Mouse (Mus musculus) liver, embryonic 13.5 days (tissue): Measurements from ENCODE around the gene Mgrn1. TPM values are rescaled to one million over a fixed set of nuclear protein-coding genes. Genes with fewer than 3 reads are reported as not detected.

ENCODE experiments used
- ATAC-seq: fragments of 200-750 bp; cut with Nextera tagmentation; 2 replicates; pipeline ENCODE4 v1.8.0; 2017; ENCODE audit warnings: low read depth, mild to moderate bottlenecking, moderate number of reproducible peaks, moderate library complexity
- DNase-seq: peaks from one replicate; pipeline ENCODE4 v3.0.0; 2022
- H3K27ac ChIP-seq: fragments of 300-500 bp; sonication (generic); 2 replicates; pipeline ENCODE4 v1.5.1; 2015; ENCODE audit warnings: moderate library complexity, mild to moderate bottlenecking, inconsistent platforms
- H3K27me3 ChIP-seq: fragments of 300-500 bp; sonication (generic); 2 replicates; pipeline ENCODE4 v1.6.1; 2015; ENCODE audit warnings: mild to moderate bottlenecking, inconsistent platforms
- H3K36me3 ChIP-seq: fragments of 300-500 bp; sonication (generic); 2 replicates; pipeline ENCODE4 v1.6.1; 2015; ENCODE audit warnings: mild to moderate bottlenecking, inconsistent platforms
- H3K4me1 ChIP-seq: fragments of 300-500 bp; sonication (generic); replicated peaks from 2 replicates; pipeline ENCODE4 v1.6.1; 2015; ENCODE audit warnings: inconsistent platforms
- H3K4me2 ChIP-seq: fragments of 300-500 bp; sonication (generic); 2 replicates; pipeline ENCODE4 v1.6.1; 2015; ENCODE audit warnings: inconsistent platforms, mild to moderate bottlenecking, moderate library complexity
- H3K4me3 ChIP-seq: fragments of 300-500 bp; sonication (generic); replicated peaks from 2 replicates; pipeline ENCODE4 v1.5.1; 2015; ENCODE audit warnings: mild to moderate bottlenecking, inconsistent platforms
- H3K9ac ChIP-seq: fragments of 300-500 bp; sonication (generic); 2 replicates; pipeline ENCODE4 v1.6.1; 2015; ENCODE audit warnings: mild to moderate bottlenecking, inconsistent platforms
- H3K9me3 ChIP-seq: fragments of 300-500 bp; sonication (generic); replicated peaks from 2 replicates; pipeline ENCODE4 v1.6.1; 2016; ENCODE audit warnings: inconsistent platforms
- WGBS: fragments of 180-500 bp; shearing (Covaris S2); methylation state at CpG from one replicate; pipeline ENCODE4 v1.1.7; 2015; ENCODE audit not compliant: insufficient replicate concordance; 5-methylcytosine and 5-hydroxymethylcytosine counted together
- polyA plus RNA-seq: library from polyadenylated mRNA; unstranded; fragments of >200 nt; fragmentation: Nextera tagmentation; extraction: Ambion mirVana; gene quantifications from 2 replicates; pipeline ENCODE4 v1.2.1, GENCODE M21; 2015

Gene Mgrn1
- polyA plus RNA-seq, 1 experiment from 2014 or later = 22.6 TPM

- H3K9ac ChIP-seq = peak overlapping the region; percentile 91
- H3K4me1 ChIP-seq = peaks cover 67% of the 10 kb centered on the region
- peaks cover 18% of the 10 kb centered on the region; the same call in 1 of the 2 replicates for H3K36me3 ChIP-seq
- H3K4me2 ChIP-seq = peak overlapping the region; percentile 96
- H3K27ac ChIP-seq = peak overlapping the region; percentile 98
- no peaks in the 10 kb centered on the region for H3K9me3 ChIP-seq
- DNase-seq = peak; percentile 43
- under 1% methylated on average over 52 of the region's 54 CpGs for WGBS
- peak; percentile 35 for ATAC-seq
- H3K4me3 ChIP-seq = peak overlapping the region; percentile 88
- H3K27me3 ChIP-seq = no peaks in the 10 kb centered on the region
These were observed 6.8 kb upstream of the Mgrn1 start for GRCm38 (mm10) chr16:4879101-4879707.

GRCm38 (mm10) chr16:4879708-4880124, 6.3 kb upstream of the Mgrn1 start:
- peak overlapping the region; percentile 96 for H3K4me2 ChIP-seq
- peaks cover 63% of the 10 kb centered on the region for H3K4me1 ChIP-seq
- peak; percentile 73 for ATAC-seq
- peaks cover 15% of the 10 kb centered on the region; the same call in 1 of the 2 replicates for H3K36me3 ChIP-seq
- H3K9me3 ChIP-seq = no peaks in the 10 kb centered on the region
- H3K27ac ChIP-seq = peak overlapping the region; percentile 98
- no peaks in the 10 kb centered on the region for H3K27me3 ChIP-seq
- WGBS = under 1% methylated on average over 40 of the region's 40 CpGs
- H3K4me3 ChIP-seq = peak overlapping the region; percentile 88
- peak; percentile 83 for DNase-seq
- H3K9ac ChIP-seq = peak overlapping the region; percentile 91

- ATAC-seq = peak; percentile 82
- Histone ChIP-seq H3K27ac (peak within 1 kb of the TSS; percentile 98), H3K4me2 (peak within 1 kb of the TSS; percentile 96), H3K4me1 (peaks cover 63% of the 10 kb centered on the region), H3K9me3 (no peaks in the 10 kb centered on the region), H3K4me3 (peak within 1 kb of the TSS; percentile 88), H3K36me3 (peaks cover 11% of the 10 kb centered on the region; the same call in 1 of the 2 replicates), H3K27me3 (no peaks in the 10 kb centered on the region), H3K9ac (peak within 1 kb of the TSS; percentile 91)
- WGBS = under 1% methylated on average over 48 of the region's 48 CpGs
- peak; percentile 96 for DNase-seq
These were observed 5.8 kb upstream of the Mgrn1 start, which contains the start of gene Ubald1 for GRCm38 (mm10) chr16:4880136-4880825. TSS of gene Ubald1 (minus strand) at chr16:4880315.

GRCm38 (mm10) chr16:4881400-4882351, 4.4 kb upstream of the Mgrn1 start:
- no peak for ATAC-seq
- peaks cover 58% of the 10 kb centered on the region for H3K4me1 ChIP-seq

GRCm38 (mm10) chr16:4884930-4885329, 1.1 kb upstream of the Mgrn1 start:
- WGBS = 84% methylated on average over 10 of the region's 10 CpGs
- Histone ChIP-seq H3K4me3 (peak overlapping the region; percentile 81), H3K9me3 (no peaks in the 10 kb centered on the region), H3K4me2 (peak overlapping the region; percentile 92), H3K36me3 (no peaks in the 10 kb centered on the region), H3K27ac (0 out of 2 replicates have a peak overlapping the region, but pooled peaks have one; percentile 67), H3K9ac (peak overlapping the region; percentile 86; the same call in 1 of the 2 replicates), H3K4me1 (peaks cover 54% of the 10 kb centered on the region), H3K27me3 (no peaks in the 10 kb centered on the region)
- DNase-seq = no peak
- no peak for ATAC-seq

More at GRCm38 (mm10) chr16:4881400-4882351, 4.4 kb upstream of the Mgrn1 start:
- H3K9ac ChIP-seq = peak overlapping the region; percentile 82
- peak overlapping the region; percentile 95 for H3K4me2 ChIP-seq
- 59% methylated on average over 10 of the region's 10 CpGs for WGBS
- peak overlapping the region; percentile 88 for H3K4me3 ChIP-seq
- H3K27ac ChIP-seq = peak overlapping the region; percentile 92
- H3K9me3 ChIP-seq = no peaks in the 10 kb centered on the region
- H3K27me3 ChIP-seq = no peaks in the 10 kb centered on the region
- peaks cover under 1% of the 10 kb centered on the region; the same call in 1 of the 2 replicates for H3K36me3 ChIP-seq
- no peak for DNase-seq

- DNase-seq (no peak), ATAC-seq (no peak; the same call in none of the 2 replicates)
- H3K9me3 ChIP-seq = no peaks in the 10 kb centered on the region
These were observed 606 bp downstream of the Mgrn1 start for GRCm38 (mm10) chr16:4886690-4887020.

GRCm38 (mm10) chr16:4890201-4890709, 4.2 kb downstream of the Mgrn1 start:
- no peak for ATAC-seq
- 53% methylated on average over 4 of the region's 4 CpGs for WGBS

More at GRCm38 (mm10) chr16:4886690-4887020, 606 bp downstream of the Mgrn1 start:
- Histone ChIP-seq H3K4me1 (peaks cover 57% of the 10 kb centered on the region), H3K4me3 (peak overlapping the region; percentile 81), H3K27ac (peak overlapping the region; percentile 83), H3K36me3 (0 out of 2 replicates have a peak, but pooled peaks cover 2% of the 10 kb centered on the region), H3K27me3 (no peaks in the 10 kb centered on the region), H3K9ac (peak overlapping the region; percentile 86), H3K4me2 (peak overlapping the region; percentile 92)
- under 1% methylated on average over 8 of the region's 8 CpGs for WGBS

GRCm38 (mm10) chr16:4892171-4892570, 6.1 kb downstream of the Mgrn1 start:
- ATAC-seq (no peak), DNase-seq (no peak)
- Histone ChIP-seq H3K36me3 (0 out of 2 replicates have a peak, but pooled peaks cover 2% of the 10 kb centered on the region), H3K9ac (no peak overlapping the region), H3K9me3 (no peaks in the 10 kb centered on the region), H3K27ac (no peak overlapping the region), H3K4me2 (no peak overlapping the region), H3K4me1 (peaks cover 63% of the 10 kb centered on the region), H3K4me3 (no peak overlapping the region), H3K27me3 (no peaks in the 10 kb centered on the region)
- WGBS = 78% methylated on average over 6 of the region's 6 CpGs

More at GRCm38 (mm10) chr16:4890201-4890709, 4.2 kb downstream of the Mgrn1 start:
- Histone ChIP-seq H3K4me1 (peaks cover 59% of the 10 kb centered on the region), H3K4me3 (no peak overlapping the region), H3K4me2 (no peak overlapping the region), H3K9me3 (no peaks in the 10 kb centered on the region), H3K9ac (no peak overlapping the region), H3K36me3 (0 out of 2 replicates have a peak, but pooled peaks cover 2% of the 10 kb centered on the region), H3K27me3 (no peaks in the 10 kb centered on the region), H3K27ac (no peak overlapping the region)
- no peak for DNase-seq

- no peaks in the 10 kb centered on the region for H3K9me3 ChIP-seq
- no peaks in the 10 kb centered on the region for H3K27me3 ChIP-seq
- 0 out of 2 replicates have a peak, but pooled peaks cover 2% of the 10 kb centered on the region for H3K36me3 ChIP-seq
- H3K4me3 ChIP-seq = no peak overlapping the region
- no peak for DNase-seq
- peak overlapping the region; percentile 14; the same call in 1 of the 2 replicates for H3K9ac ChIP-seq
- 70% methylated on average over 7 of the region's 7 CpGs for WGBS
- peaks cover 65% of the 10 kb centered on the region for H3K4me1 ChIP-seq
- ATAC-seq = no peak
- no peak overlapping the region for H3K4me2 ChIP-seq
- peak overlapping the region; percentile 29; the same call in 1 of the 2 replicates for H3K27ac ChIP-seq
These were observed 8.3 kb downstream of the Mgrn1 start for GRCm38 (mm10) chr16:4894201-4894908.
